Comparison of ENCODE assay signal across 8 mouse cellular contexts in the genomic region with DNA sequence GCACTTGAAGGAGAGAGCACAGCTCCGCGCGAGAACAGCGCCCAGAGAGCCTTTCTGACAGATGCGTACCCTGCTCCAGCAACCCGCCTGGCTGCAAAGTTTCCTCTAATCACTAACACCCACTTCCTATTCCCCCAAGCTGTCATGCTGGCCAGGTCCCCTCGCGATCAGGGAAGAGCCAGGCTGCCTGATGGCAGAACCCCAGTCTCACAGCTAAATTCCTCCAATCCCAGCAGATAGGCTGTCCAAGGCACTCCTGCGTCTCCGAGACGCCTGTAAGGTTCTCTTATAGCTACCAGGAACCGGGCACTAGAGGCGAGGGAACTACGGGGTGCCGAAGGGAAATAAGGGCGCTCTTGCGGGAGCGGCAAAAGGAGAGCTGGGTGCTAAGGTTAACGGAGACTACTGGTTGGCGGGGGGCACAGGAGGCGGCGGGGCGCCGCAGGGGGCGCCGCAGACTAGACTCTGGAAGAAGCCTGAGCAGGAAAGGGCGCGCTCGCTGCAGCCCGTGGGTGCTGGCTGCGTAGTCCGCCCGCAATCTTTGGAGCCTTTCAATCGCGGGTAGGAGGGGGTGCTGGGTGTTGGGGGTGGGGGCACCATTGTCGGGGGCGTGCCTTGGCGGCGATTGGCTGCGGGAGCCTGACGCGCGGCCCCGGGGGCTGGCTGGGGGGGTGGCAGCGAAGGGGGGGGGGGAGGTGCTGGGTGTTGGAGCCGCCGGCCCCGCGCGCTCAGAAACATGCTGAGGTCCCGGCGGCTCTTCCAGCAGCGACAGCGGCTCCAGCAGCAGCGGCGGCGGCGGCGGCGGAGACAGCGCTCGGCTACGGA. TPM values are rescaled to one million over a fixed set of nuclear protein-coding genes. Genes with fewer than 3 reads are reported as not detected.
DNase-seq lines count a peak whose midpoint lies in the region; ATAC-seq and TF ChIP-seq lines count a peak whose summit lies in the region.

A gene (plus strand): TSS at position 813 of the 825 bp plus-strand sequence.

- no peaks in the 10 kb centered on the region for H3K36me3 ChIP-seq in hindbrain, embryonic 14.5 days (replicated peaks; ENCODE audit: control insufficient read depth, insufficient read depth)

- ATAC-seq in hindbrain, embryonic 14.5 days (ENCODE audit: low FRiP score), result peak; percentile 69; the same call in 1 of the 2 replicates
- no peak for ATAC-seq in activated CD4-positive, CD25-positive, alpha-beta regulatory T cell, adult 4 months

- H3K4me2 ChIP-seq in hindbrain, embryonic 14.5 days (replicated peaks), result peak within 1 kb of the TSS; percentile 94

- peak; percentile 63 for DNase-seq in R1 (ENCODE audit: low read depth, low spot score)
- peak; percentile 72 for DNase-seq in brain, embryonic 18.5 days (ENCODE audit: low read depth, low spot score)
- DNase-seq in frontal cortex, postnatal 10 days (ENCODE audit: low spot score in 2 of 2), result peak; percentile 73 to 80
- peak; percentile 64 for DNase-seq in hindbrain, embryonic 14.5 days (ENCODE audit: low spot score)
- DNase-seq in left cerebral cortex, adult 2 months (ENCODE audit: extremely low spot score in 1 of 2, low spot score in 2 of 2), result peak; percentile 80 to 84
- DNase-seq in lung, postnatal 36 days, result peak; percentile 87
- peak; percentile 91 to 93 for DNase-seq in right cerebral cortex, postnatal 10 days (ENCODE audit: low spot score in 2 of 2)

- peaks cover 17% of the 10 kb centered on the region for H3K4me1 ChIP-seq in hindbrain, embryonic 14.5 days (replicated peaks; ENCODE audit: control insufficient read depth, insufficient read depth, low read length)

- intact Hi-C loops in left cerebral cortex, adult 2 months (cut with DNase I), result loop anchor here (2.0 to 5.0 kb wide), 4 partner anchors 53 to 299 kb away; no protein-coding TSS in a partner anchor

- peak within 1 kb of the TSS; percentile 58 for H3K4me3 ChIP-seq in hindbrain, embryonic 14.5 days (replicated peaks; ENCODE audit: low read length)
- H3K4me3 ChIP-seq in left cerebral cortex, adult 2 months, result peak within 1 kb of the TSS; percentile 75

- H3K27ac ChIP-seq in hindbrain, embryonic 14.5 days, result no peak within 1 kb of the TSS
- peak within 1 kb of the TSS; percentile 97 for H3K27ac ChIP-seq in left cerebral cortex, adult 2 months

- WGBS in hindbrain, embryonic 14.5 days, result 1% methylated on average over 53 of the region's 63 CpGs

- no peak; the same call in 1 of the 2 replicates for TF ChIP-seq CTCF in left cerebral cortex, adult 2 months (IDR thresholded peaks at IDR 0.05)

- H3K27me3 ChIP-seq in hindbrain, embryonic 14.5 days (ENCODE audit: control insufficient read depth, insufficient read depth, low read length), result peaks cover 71% of the 10 kb centered on the region

- H3K9me3 ChIP-seq in hindbrain, embryonic 14.5 days (ENCODE audit: control insufficient read depth, low read length), result no peaks in the 10 kb centered on the region

- peak within 1 kb of the TSS; percentile 62 for H3K9ac ChIP-seq in hindbrain, embryonic 14.5 days

RNA-seq across cellular contexts. Expression of the gene that starts here (rescaled TPM):
- polyA plus RNA-seq in hindbrain, embryonic 14.5 days (2014; fragmentation: Nextera tagmentation; extraction: Ambion mirVana), result 1.4 and 1.8 TPM in 2 replicates
- 10 to 100 TPM; 46.7 to 50.8 TPM for total RNA-seq in left cerebral cortex, adult 2 months (2021)
- polyA plus RNA-seq in activated CD4-positive, CD25-positive, alpha-beta regulatory T cell, adult 4 months (2017; shearing (Covaris generic)), result not detected
